Mouse (Mus musculus): ENCODE results near the gene Tlr7. TPM values are rescaled to one million over a fixed set of nuclear protein-coding genes. Genes with fewer than 3 reads are reported as not detected.

The Tlr7 gene
- polyA plus RNA-seq, 1 experiment from 2014 or later = 0.65 TPM

DNA sequence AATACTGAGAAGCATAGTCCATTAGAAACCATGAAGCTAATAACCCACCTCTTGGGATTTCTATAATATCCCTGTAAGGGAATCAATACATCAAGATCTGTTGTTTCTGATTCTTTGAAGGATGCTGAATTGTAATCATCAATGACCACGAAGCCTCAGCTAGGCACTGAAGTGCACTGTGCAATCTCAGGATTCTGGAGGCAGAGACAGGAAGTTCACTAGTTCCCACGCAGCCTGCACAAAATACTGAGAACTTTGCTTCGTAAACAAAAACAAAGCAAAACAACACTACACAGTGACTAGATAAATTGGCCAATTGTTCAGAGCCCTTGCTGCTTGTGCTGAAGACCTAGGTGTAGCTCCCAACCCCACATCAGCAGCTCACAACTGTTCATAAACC is 11.5 kb upstream of the Tlr7 start:
- Histone ChIP-seq H3K4me1 (ENCODE audit: control insufficient read depth, insufficient read depth, low read length) (no peaks in the 10 kb centered on the region), H3K4me2 (ENCODE audit: low read depth) (no peak overlapping the region), H3K27ac (ENCODE audit: low read depth, low read length) (no peak overlapping the region), H3K9me3 (ENCODE audit: control insufficient read depth, low read length) (no peaks in the 10 kb centered on the region), H3K27me3 (ENCODE audit: control insufficient read depth, insufficient read depth, low read length) (peaks cover 4% of the 10 kb centered on the region; the same call in 1 of the 2 replicates), H3K36me3 (ENCODE audit: control insufficient read depth, insufficient read depth, low read length) (no peaks in the 10 kb centered on the region), H3K4me3 (ENCODE audit: low read depth, low read length) (no peak overlapping the region), H3K9ac (ENCODE audit: low read length) (no peak overlapping the region)
- DNase-seq (ENCODE audit: low spot score) = no peak
- no peak for ATAC-seq (ENCODE audit: insufficient read depth, low FRiP score, low TSS enrichment)
- 95% methylated on average over 3 of the region's 3 CpGs for whole genome bisulfite sequencing

DNA sequence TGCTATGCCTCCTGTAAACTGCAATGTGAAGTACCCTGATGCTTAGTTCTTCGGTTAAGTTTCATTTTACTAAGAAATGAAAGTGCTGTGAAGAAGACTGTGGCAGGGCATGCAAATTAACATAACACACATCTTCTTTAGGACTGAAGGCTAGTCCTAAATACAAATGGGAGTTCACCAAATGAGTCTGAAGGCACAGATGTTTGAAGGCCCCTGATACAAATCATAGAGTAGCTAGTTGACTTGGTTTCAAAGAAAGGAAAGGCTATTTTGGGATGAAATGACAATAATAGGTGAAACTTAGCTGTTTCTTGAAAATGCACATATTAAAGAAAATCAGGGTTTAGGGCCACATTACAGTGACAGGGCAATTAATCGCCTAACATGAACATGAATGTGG is 9.8 kb upstream of the Tlr7 start:
- Histone ChIP-seq H3K4me3 (ENCODE audit: low read depth, low read length) (no peak overlapping the region), H3K9ac (ENCODE audit: low read length) (no peak overlapping the region), H3K9me3 (ENCODE audit: control insufficient read depth, low read length) (no peaks in the 10 kb centered on the region), H3K27me3 (ENCODE audit: control insufficient read depth, insufficient read depth, low read length) (no peaks in the 10 kb centered on the region), H3K4me2 (ENCODE audit: low read depth) (no peak overlapping the region), H3K36me3 (ENCODE audit: control insufficient read depth, insufficient read depth, low read length) (no peaks in the 10 kb centered on the region), H3K4me1 (ENCODE audit: control insufficient read depth, insufficient read depth, low read length) (no peaks in the 10 kb centered on the region), H3K27ac (ENCODE audit: low read depth, low read length) (no peak overlapping the region)
- 93% methylated on average over 2 of the region's 2 CpGs for WGBS
- DNase-seq (ENCODE audit: low spot score) (no peak), ATAC-seq (ENCODE audit: insufficient read depth, low FRiP score, low TSS enrichment) (no peak)

DNA sequence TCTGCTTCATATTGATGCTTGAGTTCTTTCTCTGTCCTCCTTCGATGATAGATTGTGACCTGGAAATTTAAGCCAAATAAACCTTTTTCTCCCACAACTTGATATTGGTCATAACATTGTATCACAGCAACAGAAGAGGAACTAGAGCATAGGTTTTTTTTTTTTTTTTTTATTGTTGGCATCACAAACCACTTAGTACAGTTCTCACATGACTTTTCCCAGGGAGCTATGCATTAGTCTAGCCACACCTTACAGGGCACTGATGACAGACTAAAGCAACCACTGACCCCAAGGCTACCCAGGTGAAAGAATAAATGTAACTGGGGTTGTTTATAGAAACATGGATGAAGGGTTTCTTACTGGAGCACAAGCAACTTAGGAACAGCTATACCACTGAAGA is 7.6 kb upstream of the Tlr7 start:
- H3K4me3 ChIP-seq (ENCODE audit: low read depth, low read length) = no peak overlapping the region

DNA sequence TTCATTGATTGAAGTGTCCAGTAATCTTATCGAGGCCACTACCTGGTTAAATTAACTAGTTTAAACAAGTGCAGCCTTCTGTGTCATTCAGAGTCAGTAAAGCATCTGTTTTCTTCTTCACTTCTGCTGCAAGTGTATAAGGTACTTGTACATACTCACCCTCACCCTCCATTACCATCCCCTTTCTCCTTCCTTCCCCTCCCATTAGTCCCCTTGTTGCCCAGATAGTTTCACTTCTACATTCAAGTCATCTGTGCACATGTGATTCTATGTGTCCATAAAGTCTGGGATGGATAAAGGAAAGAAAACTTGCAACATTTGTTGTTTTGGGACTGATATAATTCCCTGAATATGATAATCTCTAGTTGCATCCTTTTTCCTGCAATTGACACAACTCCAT is 4.2 kb upstream of the Tlr7 start:
- H3K4me2 ChIP-seq (ENCODE audit: low read depth) = no peak overlapping the region
- no peak overlapping the region for H3K4me3 ChIP-seq (ENCODE audit: low read depth, low read length)
- no peaks in the 10 kb centered on the region for H3K27me3 ChIP-seq (ENCODE audit: control insufficient read depth, insufficient read depth, low read length)
- no peak overlapping the region for H3K27ac ChIP-seq (ENCODE audit: low read depth, low read length)
- no peaks in the 10 kb centered on the region for H3K4me1 ChIP-seq (ENCODE audit: control insufficient read depth, insufficient read depth, low read length)
- H3K36me3 ChIP-seq (ENCODE audit: control insufficient read depth, insufficient read depth, low read length) = no peaks in the 10 kb centered on the region
- no peak for DNase-seq (ENCODE audit: low spot score)
- 85% methylated on average over 1 of the region's 1 CpGs for WGBS
- ATAC-seq (ENCODE audit: insufficient read depth, low FRiP score, low TSS enrichment) = no peak
- H3K9me3 ChIP-seq (ENCODE audit: control insufficient read depth, low read length) = no peaks in the 10 kb centered on the region
- no peak overlapping the region for H3K9ac ChIP-seq (ENCODE audit: low read length)

More for the DNA sequence above, 7.6 kb upstream of the Tlr7 start:
- H3K4me2 ChIP-seq (ENCODE audit: low read depth) = no peak overlapping the region
- ATAC-seq (ENCODE audit: insufficient read depth, low FRiP score, low TSS enrichment) (no peak), DNase-seq (ENCODE audit: low spot score) (no peak)
- H3K9ac ChIP-seq (ENCODE audit: low read length) = no peak overlapping the region
- H3K36me3 ChIP-seq (ENCODE audit: control insufficient read depth, insufficient read depth, low read length) = no peaks in the 10 kb centered on the region
- H3K9me3 ChIP-seq (ENCODE audit: control insufficient read depth, low read length) = no peaks in the 10 kb centered on the region
- 96% methylated on average over 1 of the region's 1 CpGs for WGBS
- no peaks in the 10 kb centered on the region for H3K27me3 ChIP-seq (ENCODE audit: control insufficient read depth, insufficient read depth, low read length)
- no peak overlapping the region for H3K27ac ChIP-seq (ENCODE audit: low read depth, low read length)
- H3K4me1 ChIP-seq (ENCODE audit: control insufficient read depth, insufficient read depth, low read length) = no peaks in the 10 kb centered on the region

DNA sequence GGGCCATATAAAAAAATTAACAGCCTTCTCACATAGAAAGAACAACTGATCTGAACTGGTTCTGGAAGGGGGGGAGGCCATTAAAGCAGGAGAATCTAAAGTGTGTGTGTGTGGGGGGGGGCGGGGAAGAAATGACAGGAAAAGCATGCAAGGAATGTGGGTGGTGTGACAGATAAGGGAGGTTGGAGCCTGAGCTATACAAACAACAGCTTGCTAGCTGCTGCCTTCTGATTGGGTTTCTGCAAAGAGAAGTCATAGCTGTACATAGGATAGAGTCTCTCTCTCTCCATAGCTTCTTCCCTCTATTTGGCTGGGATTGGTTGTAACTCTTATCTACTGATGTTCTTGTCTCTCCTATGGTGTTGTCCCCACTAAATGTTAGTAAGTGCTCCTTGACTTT is 2.2 kb upstream of the Tlr7 start:
- no peaks in the 10 kb centered on the region for H3K27me3 ChIP-seq (ENCODE audit: control insufficient read depth, insufficient read depth, low read length)
- ATAC-seq (ENCODE audit: insufficient read depth, low FRiP score, low TSS enrichment) (no peak), DNase-seq (ENCODE audit: low spot score) (no peak)
- H3K9ac ChIP-seq (ENCODE audit: low read length) = no peak overlapping the region
- no peak overlapping the region for H3K27ac ChIP-seq (ENCODE audit: low read depth, low read length)
- H3K4me3 ChIP-seq (ENCODE audit: low read depth, low read length) = no peak overlapping the region
- no peak overlapping the region for H3K4me2 ChIP-seq (ENCODE audit: low read depth)
- no peaks in the 10 kb centered on the region for H3K36me3 ChIP-seq (ENCODE audit: control insufficient read depth, insufficient read depth, low read length)
- H3K9me3 ChIP-seq (ENCODE audit: control insufficient read depth, low read length) = no peaks in the 10 kb centered on the region
- 63% methylated on average over 1 of the region's 1 CpGs for WGBS
- H3K4me1 ChIP-seq (ENCODE audit: control insufficient read depth, insufficient read depth, low read length) = no peaks in the 10 kb centered on the region

DNA sequence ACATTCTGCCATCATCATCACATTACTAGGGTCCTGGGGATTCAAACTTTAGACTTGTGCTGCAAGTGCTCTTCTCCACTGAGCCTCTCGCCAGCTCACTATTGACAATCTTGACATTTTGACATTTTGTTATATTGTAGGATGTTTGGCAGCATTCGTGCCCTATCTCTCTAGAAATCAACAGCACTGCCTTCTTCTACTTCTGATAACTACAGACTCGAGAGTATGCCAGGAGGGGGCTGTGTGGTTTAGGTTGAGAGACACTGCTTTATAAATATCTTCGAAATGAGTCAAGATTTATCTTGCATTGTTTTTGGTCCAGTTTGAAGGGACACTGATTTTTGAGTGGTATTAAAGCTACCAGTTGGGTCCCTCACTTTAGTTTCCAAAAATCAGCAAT is 635 bp upstream of the Tlr7 start:
- Histone ChIP-seq H3K27me3 (ENCODE audit: control insufficient read depth, insufficient read depth, low read length) (no peaks in the 10 kb centered on the region), H3K4me2 (ENCODE audit: low read depth) (no peak overlapping the region), H3K9ac (ENCODE audit: low read length) (no peak overlapping the region), H3K4me3 (ENCODE audit: low read depth, low read length) (no peak overlapping the region), H3K9me3 (ENCODE audit: control insufficient read depth, low read length) (no peaks in the 10 kb centered on the region), H3K4me1 (ENCODE audit: control insufficient read depth, insufficient read depth, low read length) (no peaks in the 10 kb centered on the region), H3K36me3 (ENCODE audit: control insufficient read depth, insufficient read depth, low read length) (no peaks in the 10 kb centered on the region), H3K27ac (ENCODE audit: low read depth, low read length) (no peak overlapping the region)
- DNase-seq (ENCODE audit: low spot score) = no peak
- ATAC-seq (ENCODE audit: insufficient read depth, low FRiP score, low TSS enrichment) = no peak
- WGBS = 85% methylated on average over 4 of the region's 4 CpGs

DNA sequence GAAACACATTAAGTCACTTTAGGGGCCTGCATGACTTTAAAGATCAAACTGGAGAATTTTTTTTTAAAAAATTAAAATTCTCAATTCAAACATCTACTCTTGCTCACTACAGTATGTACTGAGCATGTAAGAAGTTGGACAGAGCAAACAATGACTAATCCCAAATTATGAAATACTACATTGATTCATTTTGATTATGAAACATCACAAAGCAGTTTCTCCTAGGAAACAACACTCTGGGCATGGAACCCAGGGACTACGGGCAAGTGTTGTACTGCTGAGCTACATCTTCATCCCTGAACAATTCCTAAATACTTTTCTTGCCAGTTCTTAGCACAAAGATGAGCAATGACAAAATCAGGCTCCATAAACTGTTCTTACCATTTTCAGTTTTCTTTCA is 738 bp downstream of the Tlr7 start:
- H3K4me2 ChIP-seq (ENCODE audit: low read depth) = no peak overlapping the region
- no peak overlapping the region for H3K4me3 ChIP-seq (ENCODE audit: low read depth, low read length)
- 84% methylated on average over 1 of the region's 1 CpGs for WGBS
- H3K27me3 ChIP-seq (ENCODE audit: control insufficient read depth, insufficient read depth, low read length) = no peaks in the 10 kb centered on the region
- no peaks in the 10 kb centered on the region for H3K36me3 ChIP-seq (ENCODE audit: control insufficient read depth, insufficient read depth, low read length)
- ATAC-seq (ENCODE audit: insufficient read depth, low FRiP score, low TSS enrichment) = no peak
- no peaks in the 10 kb centered on the region for H3K4me1 ChIP-seq (ENCODE audit: control insufficient read depth, insufficient read depth, low read length)
- no peak for DNase-seq (ENCODE audit: low spot score)
- H3K9me3 ChIP-seq (ENCODE audit: control insufficient read depth, low read length) = no peaks in the 10 kb centered on the region
- no peak overlapping the region for H3K27ac ChIP-seq (ENCODE audit: low read depth, low read length)
- H3K9ac ChIP-seq (ENCODE audit: low read length) = no peak overlapping the region

DNA sequence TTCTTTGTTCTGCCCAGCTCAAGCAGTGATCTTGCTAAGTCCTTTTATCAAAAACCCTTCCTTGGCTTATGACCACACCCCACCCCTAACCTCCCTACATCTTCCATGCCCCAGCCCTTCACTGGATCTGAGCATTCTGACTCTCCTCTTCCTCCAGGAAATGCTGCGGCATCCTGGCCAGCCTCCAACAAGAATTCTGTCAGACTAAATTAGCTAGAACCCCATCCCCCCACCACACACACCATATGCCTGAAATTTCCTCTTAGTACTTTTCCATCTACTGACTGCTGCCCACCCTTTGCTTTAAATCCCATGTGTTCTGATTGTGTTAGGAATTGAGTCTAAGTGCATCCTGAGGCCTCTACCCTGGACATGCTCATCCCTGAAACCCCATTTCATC is 1.3 kb downstream of the Tlr7 start:
- H3K9me3 ChIP-seq (ENCODE audit: control insufficient read depth, low read length) = no peaks in the 10 kb centered on the region
- no peaks in the 10 kb centered on the region for H3K36me3 ChIP-seq (ENCODE audit: control insufficient read depth, insufficient read depth, low read length)
- DNase-seq (ENCODE audit: low spot score) (no peak), ATAC-seq (ENCODE audit: insufficient read depth, low FRiP score, low TSS enrichment) (no peak)
- H3K9ac ChIP-seq (ENCODE audit: low read length) = no peak overlapping the region
- H3K4me3 ChIP-seq (ENCODE audit: low read depth, low read length) = no peak overlapping the region
- H3K27me3 ChIP-seq (ENCODE audit: control insufficient read depth, insufficient read depth, low read length) = no peaks in the 10 kb centered on the region
- WGBS = 89% methylated on average over 1 of the region's 1 CpGs
- no peak overlapping the region for H3K4me2 ChIP-seq (ENCODE audit: low read depth)
- H3K27ac ChIP-seq (ENCODE audit: low read depth, low read length) = no peak overlapping the region
- no peaks in the 10 kb centered on the region for H3K4me1 ChIP-seq (ENCODE audit: control insufficient read depth, insufficient read depth, low read length)

DNA sequence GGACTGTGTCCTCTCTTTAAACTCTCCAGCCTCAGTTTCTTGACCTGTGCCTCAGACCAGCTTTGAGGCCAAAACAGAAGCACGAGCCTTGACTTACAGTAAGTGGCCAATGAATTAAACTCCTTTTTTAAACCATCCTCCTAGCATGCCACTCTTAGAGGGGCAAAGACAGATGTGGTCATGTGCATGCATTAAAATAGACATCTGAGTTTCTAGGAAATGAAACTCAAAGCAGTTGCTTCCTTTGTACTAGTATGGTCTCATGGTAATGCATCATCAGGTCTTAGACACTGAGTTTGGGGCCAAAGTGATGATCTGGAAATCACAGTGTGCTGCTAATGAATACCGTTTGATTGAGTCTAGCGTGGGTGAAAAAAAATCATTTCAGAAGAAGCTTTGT is 1.8 kb downstream of the Tlr7 start:
- Histone ChIP-seq H3K4me3 (ENCODE audit: low read depth, low read length) (no peak overlapping the region), H3K27me3 (ENCODE audit: control insufficient read depth, insufficient read depth, low read length) (no peaks in the 10 kb centered on the region), H3K9ac (ENCODE audit: low read length) (no peak overlapping the region), H3K4me1 (ENCODE audit: control insufficient read depth, insufficient read depth, low read length) (no peaks in the 10 kb centered on the region), H3K9me3 (ENCODE audit: control insufficient read depth, low read length) (no peaks in the 10 kb centered on the region), H3K36me3 (ENCODE audit: control insufficient read depth, insufficient read depth, low read length) (no peaks in the 10 kb centered on the region), H3K4me2 (ENCODE audit: low read depth) (no peak overlapping the region), H3K27ac (ENCODE audit: low read depth, low read length) (no peak overlapping the region)
- no peak for DNase-seq (ENCODE audit: low spot score)
- ATAC-seq (ENCODE audit: insufficient read depth, low FRiP score, low TSS enrichment) = no peak
- 98% methylated on average over 3 of the region's 3 CpGs for WGBS

All from neural tube, embryonic 11.5 days (tissue).